Mouse (Mus musculus): ENCODE results near the gene Casp14.
"Not testable (repeated sequence)": the region's sequence is repeated elsewhere in the genome, so short reads cannot be mapped to it uniquely, and the experiment has no call there.

Casp14 gene

DNA sequence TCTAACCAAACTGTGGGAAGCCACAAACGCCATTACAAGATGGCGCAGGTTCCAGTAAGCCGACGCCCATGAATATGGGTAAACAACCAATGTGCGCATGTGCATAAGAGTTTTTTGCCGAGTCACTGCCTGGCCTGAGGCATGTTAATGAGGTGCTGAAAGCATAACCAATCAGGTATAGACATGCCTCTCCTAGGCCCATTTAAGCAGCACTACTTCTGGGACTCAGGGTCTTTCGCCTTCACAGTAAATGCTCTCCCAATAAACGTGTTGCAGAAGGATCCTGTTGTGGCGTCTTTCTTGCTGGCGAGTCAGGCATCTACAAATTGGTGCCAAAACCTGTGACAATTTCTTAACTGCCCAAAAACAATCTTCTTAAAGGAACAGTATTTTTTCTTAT is 51.4 kb downstream of the Casp14 start:
- DNase-seq (ENCODE audit: low spot score): not testable (repeated sequence)

DNA sequence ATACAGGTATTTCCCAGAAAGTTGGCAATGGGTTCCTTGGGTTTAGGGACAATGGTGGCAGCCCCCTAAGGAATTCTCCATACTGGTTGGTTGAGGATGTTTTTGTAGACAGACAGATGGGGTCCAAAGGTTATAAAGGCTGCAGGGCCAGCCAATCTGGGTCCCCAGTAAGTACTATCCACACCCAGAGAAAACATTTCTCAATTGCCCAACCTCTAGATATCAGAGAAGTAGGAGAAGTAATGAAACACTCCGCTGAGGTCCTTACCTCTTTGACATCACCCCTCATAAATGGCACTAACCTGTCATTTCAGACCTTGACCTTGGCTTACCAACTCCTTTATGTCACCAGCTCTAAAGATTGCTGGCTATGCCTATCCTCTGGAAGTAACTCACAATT is 53.5 kb downstream of the Casp14 start:
- DNase-seq (ENCODE audit: low spot score): no peak

Measured in lung, postnatal 25 days (tissue).